Mouse (Mus musculus) ES-Bruce4 (cell line): ENCODE measurements around the gene Pde4d.

Source experiments
- EP300 ChIP-seq: IDR thresholded peaks from 2 replicates; pipeline ENCODE4 v1.6.1; 2011; ENCODE audit warnings: low read depth, low read length; ENCODE audit not compliant: insufficient read depth
- POLR2A ChIP-seq: IDR thresholded peaks from one replicate; pipeline ENCODE4 v1.8.1; 2011; ENCODE audit warnings: low read length; ENCODE audit not compliant: insufficient read depth

- TF ChIP-seq EP300: no peak
- TF ChIP-seq POLR2A: no peak
These were observed 668.6 kb downstream of the Pde4d start for GRCm38 (mm10) chr13:109118296-109118800.
